Mouse (Mus musculus) 3134 (cell line): Measurements from ENCODE around the gene Gm3159.
"Not testable (repeated sequence)": the region's sequence is repeated elsewhere in the genome, so short reads cannot be mapped to it uniquely, and the experiment has no call there.

Experiments
- DNase-seq: peaks from one replicate; pipeline ENCODE4 v3.0.0-alpha.2; 2011; ENCODE audit warnings: low spot score; ENCODE audit not compliant: insufficient read length; ENCODE audit errors: extremely low read depth

Gm3159 gene

GRCm38 (mm10) chr14:4397226-4397625, at the start of gene Gm3159:
Gm3159 (plus strand) TSS chr14:4397526.
- DNase-seq: not testable (repeated sequence)

- DNase-seq: not testable (repeated sequence)
Measured at GRCm38 (mm10) chr14:4368991-4369390, 28.3 kb upstream of the Gm3159 start.

GRCm38 (mm10) chr14:4369691-4370090, 27.6 kb upstream of the Gm3159 start:
- not testable (repeated sequence) for DNase-seq

- not testable (repeated sequence) for DNase-seq
Measured at GRCm38 (mm10) chr14:4377871-4378270, 19.5 kb upstream of the Gm3159 start.

- DNase-seq: not testable (repeated sequence)
Measured at GRCm38 (mm10) chr14:4385606-4386005, 11.7 kb upstream of the Gm3159 start.

GRCm38 (mm10) chr14:4392841-4393530, 4.3 kb upstream of the Gm3159 start:
- DNase-seq: not testable (repeated sequence)

GRCm38 (mm10) chr14:4398624-4399023, 1.3 kb downstream of the Gm3159 start:
- not testable (repeated sequence) for DNase-seq

GRCm38 (mm10) chr14:4400115-4400789, 2.9 kb downstream of the Gm3159 start:
- DNase-seq: not testable (repeated sequence)

- not testable (repeated sequence) for DNase-seq
Measured at GRCm38 (mm10) chr14:4401245-4401644, 3.9 kb downstream of the Gm3159 start.

- not testable (repeated sequence) for DNase-seq
Measured at GRCm38 (mm10) chr14:4403840-4404239, 6.5 kb downstream of the Gm3159 start.

- DNase-seq: not testable (repeated sequence)
Measured at GRCm38 (mm10) chr14:4409939-4410338, 12.6 kb downstream of the Gm3159 start.

- not testable (repeated sequence) for DNase-seq
Measured at GRCm38 (mm10) chr14:4414965-4415835, 17.9 kb downstream of the Gm3159 start, which contains the start of gene Gm3164. Gm3164 (plus strand) TSS chr14:4415448.

- not testable (repeated sequence) for DNase-seq
Measured at GRCm38 (mm10) chr14:4430692-4431091, 33.4 kb downstream of the Gm3159 start, which contains the start of gene Gm3173. Gm3173 (plus strand) TSS chr14:4430992.
